Mouse (Mus musculus): ENCODE results near the gene Mlf2.

The Mlf2 gene

DNA sequence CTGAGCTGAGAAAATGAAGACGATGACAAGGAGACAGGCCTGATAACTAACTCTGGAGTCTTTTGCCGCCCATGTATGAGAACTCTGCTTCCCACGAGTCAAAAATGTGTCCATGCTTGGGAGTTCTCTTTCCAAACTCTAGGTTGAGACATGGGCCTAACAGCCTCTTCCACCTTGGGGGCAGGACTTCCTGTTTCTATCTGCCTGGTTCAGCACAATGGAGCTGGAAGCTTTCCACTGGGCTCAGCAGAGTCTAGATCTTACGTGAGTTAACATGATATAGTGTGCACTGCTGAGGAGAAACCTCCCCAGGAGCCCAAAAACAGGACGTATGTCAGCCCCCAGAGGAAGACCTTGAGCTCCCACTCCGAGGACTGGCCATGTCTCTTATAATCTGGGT, 18.0 kb upstream of the Mlf2 start:
- peak in 1 of 2 experiments; percentile 51 for DNase-seq

DNA sequence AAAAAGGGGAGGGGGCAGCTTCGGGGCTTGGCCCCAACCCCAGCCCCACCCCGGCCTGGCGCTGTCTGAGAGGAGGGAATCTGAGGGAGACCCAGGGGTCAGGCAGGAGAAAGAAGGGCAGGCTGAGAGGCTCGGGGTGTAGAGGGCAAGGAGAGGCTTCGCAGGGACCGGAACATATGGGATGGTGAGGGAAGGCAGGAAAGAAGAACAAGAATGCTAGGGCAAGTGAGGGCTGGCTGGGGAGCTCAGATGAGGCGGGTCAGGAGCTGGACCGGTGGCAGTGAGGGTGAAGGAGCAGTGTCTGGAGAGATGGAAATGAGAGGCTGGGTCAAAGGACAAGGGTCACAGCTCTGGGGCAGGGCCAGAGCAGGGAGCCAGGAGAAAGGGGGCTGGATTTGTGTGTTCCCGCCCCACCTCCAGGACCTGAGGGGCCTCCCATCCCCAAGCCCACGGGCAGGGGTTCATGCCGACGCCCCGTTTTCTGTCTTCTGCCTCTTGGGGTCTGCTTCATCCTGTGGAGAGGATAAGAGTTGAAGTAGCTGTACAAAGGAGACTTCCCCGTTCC, 17.4 kb upstream of the Mlf2 start:
- DNase-seq: peak; percentile 64 to 86

DNA sequence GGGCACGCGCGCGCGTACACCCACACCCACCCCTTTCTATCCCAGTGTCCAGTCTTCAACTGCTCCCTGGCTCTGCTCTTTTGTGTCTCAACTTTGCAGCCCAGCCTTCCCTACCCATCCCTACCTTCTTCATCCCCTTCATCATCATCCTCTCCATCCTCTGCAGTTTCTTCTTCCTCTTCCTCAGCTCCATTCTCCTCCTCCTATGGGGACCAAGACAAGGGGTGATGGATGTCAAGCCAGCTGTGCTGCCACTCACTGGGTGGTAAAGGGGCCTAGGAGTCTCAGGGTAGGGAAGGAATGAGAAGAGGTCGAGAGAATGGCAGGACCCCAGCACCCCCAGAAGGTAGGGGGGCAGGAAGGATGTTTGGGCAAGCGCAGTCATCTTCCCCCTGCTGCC, 16.7 kb upstream of the Mlf2 start:
- no peak for DNase-seq

DNA sequence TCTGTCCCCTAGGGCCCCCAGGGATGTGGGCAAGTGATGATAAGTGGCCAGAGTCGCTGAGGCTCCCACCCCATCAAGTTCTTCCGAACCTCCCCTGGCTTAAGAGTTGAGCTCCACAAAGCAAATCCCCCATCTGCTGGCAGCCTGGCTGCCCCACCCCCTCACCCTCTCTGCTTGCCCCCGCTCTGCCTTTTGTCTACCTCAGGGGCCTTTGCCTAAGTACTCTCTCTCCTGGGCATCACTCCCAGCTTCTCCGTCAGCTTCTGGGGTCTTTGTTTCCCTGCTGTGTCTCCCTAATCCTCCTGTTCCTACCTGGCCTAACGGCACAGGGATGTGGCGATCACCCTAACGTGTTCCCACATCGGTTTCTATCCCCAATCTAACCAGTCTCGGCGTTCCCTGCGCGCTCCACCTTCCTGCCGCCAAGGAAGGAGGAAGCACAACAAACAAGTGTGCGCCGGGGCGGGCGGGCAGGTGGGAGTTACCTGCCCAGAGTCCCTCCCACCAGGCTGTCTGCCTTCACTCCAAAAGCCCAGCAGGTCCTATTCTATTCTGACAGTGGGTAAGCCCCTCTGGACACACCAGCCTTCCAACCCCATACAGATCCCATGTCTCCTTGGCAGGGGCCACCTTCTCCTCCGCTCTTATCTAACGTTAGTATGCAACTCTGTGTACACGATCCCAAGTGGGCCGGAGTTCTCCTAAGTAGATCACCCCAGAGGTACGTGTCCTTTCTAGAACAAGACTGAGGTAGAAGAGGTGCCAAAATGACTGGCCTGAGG, 15.8 kb upstream of the Mlf2 start:
- DNase-seq: peak; percentile 69 to 87

DNA sequence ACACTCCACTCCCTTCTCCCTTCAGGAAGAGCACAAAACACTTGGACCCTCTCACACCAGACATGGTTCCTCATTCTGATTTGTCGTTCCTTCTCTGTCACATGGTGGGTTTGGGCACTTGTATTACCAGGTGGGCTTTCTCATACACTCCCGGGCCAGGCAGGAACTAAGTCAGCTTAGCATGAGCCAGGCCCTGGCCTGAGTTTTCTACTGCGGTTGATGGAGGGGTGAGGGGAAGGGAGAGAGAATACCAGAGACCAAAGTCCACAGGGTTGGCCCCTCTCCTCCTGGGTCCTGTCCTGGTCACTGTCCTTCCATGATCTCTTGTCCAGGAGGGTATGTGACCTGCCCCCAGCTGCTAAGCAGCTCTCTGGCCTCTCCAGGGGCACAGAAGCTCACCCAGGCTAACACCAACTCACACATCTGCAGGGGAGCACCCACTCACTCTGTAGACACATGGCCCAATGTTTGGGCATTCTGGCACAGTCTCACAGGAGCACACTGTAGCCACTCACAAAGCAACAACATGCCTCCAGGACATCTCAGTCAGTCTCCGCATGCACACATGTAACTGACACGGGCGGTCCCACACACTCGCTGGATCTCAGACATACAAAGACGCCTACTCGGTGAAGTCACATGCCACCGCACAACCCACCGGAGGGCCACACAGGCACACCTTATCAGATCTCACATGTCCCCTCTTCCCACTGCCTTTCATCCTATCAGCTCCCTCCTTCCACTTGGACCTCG, 15.1 kb upstream of the Mlf2 start:
- peak; percentile 65 to 90 for DNase-seq

DNA sequence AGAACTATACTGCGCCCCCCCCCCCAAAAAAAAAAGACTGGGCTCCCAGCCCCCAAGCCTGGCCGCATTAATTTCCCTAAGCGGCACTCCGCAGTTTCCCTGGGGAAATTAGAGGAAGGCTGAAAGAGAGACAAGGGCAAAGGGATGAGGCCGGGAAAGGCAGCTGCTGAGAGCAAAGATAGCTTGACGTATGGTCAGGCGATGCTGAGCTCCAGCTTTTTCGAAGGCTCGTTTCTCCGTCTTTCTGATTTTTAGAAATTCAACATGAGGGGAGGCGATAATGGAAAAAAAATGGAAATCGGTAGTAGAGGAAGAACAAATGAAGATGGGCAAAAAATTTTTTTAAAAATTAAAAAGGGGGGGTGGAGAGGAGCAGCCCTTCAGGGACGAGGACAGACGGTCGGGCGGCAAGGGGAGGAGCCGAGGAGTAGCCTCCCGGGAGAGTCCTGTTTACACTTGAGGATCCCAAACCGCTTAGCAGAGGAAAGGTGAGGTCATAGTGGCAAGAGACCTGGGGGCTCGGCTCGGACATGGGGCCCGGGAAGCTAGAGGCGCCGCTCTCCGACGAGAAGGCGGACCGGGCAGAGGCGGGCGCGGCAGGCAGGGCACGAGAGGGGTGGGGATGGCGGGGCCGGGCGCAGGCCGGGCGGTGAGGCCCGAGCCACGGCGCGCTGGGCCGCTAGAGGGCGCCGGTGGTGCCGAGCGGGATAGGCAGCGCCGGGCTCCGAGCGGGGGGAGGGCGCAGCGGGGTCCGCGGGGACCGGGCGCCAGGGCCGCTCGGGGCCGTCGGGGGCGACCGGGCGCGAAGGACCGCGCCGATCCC, 14.3 kb upstream of the Mlf2 start:
- peak; percentile 91 to 95 for DNase-seq

DNA sequence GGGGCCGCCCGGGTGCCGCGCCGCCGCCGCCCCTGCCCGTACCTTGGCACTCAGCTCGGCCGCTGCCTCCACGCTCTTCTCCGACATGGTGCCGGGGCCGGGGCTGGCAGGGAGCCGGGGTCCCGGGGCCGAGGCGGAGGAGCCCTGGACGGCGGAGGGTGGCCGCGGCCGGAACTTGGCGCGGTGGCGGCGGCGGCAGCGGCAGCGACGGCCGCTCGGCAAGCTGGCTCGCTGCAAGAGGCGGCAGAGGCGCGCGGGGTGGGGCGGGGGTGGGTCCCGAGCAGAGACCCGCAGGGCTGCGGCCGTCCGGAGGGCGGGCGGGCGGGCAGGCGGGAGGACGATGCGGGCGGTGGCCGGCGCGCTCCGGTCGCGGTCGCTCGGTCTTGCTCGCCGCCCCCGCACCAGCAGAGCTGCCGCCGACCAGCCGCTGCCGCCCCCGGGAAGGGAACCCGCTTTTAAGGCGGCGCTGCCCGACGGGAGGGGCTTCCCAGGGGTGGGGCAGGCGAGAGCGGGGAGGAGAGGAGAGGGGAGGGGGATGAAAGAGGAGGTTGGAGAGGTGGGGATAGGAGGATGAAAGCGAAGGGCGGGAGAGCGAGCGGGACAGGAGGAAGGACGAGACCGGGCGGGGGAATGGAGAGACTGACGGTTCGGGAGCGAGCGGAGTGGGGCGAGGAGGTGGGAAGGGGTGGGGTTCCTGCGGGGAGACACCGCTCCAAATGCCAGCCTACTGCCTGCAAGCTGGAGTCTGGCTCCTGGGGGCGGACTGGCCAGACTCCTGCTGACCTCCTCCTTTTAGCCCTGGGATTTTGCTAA, 13.5 kb upstream of the Mlf2 start:
- peak; percentile 92 to 98 for DNase-seq

DNA sequence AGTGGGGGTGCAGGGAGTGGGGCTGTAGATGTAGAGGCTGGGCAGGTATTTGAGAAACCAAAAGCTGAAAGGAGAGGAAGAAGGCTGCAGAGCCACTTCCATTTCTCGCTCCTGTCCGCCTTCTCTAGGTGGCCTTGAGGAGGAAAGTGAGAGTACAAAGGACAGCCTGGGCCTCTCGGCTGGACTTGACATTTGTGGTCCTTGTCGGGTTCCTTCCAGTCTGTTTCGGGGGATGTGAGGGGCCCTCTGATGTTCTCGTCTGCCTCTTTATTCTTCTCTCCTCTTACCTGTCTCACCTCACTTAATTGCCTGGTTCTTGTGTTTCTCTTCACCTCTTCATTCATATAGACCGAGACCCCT, 12.9 kb upstream of the Mlf2 start:
- DNase-seq: no peak

DNA sequence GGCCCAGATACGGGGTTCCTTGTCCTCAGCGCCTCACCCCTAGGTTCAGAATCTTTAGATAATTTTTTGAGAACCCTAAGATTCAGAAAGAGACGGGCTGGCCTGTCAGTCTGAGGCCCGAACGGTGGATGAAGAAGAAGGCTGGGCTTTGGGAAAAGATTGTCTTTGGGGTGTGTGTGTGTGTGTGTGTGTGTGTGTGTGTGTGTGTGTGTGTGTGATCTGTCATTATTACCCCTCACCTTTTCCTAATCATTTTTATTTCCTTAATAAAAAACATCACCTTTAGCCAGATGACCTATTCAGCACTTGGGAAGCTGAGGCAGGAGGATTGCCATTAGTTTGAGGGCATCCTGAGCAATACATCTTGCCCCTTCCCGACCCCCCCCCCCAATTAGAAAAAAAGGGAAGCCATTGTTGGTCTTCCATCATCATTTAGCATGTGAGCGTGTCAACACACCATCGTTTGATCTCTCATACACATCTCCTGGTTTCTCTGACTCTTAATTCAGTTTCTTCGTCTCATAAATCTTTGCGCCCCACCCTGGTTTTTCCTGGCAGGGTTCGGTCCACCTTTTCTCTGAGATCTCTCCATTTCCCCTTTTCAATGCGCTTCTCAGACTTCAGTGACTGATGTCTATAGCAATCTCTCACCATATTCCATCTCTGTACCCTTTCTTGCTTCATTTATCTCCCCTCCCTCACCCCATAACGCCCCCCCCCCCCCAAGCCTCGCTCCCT, 12.1 kb upstream of the Mlf2 start:
- no peak for DNase-seq

DNA sequence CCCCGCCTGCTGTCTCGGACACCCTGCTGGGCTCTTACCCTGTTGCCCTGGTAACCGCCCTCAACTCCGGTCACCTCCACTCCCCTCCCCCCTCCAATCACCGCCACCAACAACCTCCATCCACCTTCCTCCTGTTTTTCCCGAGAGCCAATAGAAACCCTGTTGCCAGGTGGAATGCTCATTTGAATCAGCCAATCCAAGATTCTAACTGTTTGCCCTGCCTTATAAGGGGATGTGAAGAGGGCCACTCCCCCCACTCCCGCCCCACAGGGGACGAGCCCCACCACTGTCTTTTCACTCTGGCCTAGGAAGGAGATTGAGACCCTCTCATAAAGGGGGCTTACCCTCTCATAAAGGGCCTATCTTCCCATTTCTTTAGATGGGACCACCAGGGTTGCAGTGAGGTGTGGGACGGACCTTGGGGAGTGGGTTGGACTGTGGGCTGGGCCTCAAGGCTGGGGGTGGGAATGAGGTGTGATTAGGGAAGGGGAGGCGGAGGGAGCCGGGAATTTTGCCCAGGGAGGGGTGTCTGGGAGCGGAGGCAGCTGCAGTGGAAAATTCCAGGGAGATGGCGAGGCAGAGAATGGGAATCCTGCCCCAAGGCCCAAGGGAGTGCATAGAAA, 11.4 kb upstream of the Mlf2 start, which contains the start of gene Ptms:
TSS of gene Ptms (minus strand) at position 409 of the 623 bp plus-strand sequence.
- DNase-seq: peak; percentile 98 to 99

DNA sequence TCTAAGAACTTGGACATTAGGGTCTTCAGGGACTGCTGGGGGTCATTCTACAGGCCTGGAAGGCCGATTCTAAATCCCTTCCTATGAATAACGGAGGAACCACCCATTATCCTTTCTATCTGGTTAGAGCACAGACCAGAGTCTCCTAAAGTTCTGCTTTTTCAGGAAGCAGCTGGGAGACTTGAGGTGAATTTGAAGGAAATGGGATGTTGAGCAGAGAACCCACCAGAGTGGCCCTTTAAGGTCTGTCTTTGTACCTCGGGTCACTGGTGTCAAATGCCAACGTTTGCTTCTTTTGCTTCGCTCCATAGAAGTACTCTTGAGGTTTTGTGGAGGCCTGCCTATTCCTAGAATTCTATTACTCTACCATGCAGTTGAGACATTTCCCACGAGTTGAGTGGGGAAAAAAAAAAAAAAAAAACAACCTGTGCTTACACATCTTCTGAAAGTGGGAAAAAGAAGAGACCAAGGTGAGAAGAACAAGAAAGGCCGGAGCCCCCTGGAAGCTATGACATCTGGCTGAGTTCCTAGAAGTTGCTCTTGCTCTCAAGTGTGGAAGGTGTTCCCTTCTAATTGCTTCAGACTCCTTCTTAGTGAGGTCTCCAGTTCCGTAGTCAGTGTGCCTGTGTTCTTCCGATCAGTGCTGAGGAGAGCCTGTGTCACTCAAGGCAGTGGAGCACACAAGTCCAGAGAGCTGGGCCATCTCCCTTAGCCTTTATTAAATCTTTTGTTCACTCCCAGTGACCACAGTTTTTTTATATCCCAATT, 10.7 kb upstream of the Mlf2 start:
- peak in 1 of 2 experiments; percentile 17 for DNase-seq

DNA sequence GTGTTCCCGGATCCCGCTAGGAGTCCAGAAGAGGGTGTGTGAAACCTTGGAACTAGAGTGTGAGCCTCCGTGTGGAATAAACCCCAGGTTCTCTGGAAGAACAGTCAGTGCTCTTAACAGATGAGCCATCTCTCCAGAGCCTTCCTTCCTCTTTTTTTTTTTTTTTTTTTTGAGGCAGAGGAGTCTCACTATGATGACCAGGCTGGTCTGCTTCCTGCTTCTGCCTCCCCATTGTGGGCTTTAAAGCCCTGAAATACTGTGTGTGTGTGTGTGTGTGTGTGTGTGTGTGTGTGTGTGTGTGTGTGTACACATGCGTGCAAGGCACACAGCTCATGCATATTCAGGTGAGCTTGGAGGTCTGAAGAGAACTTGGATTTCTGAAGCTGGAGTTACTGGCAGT, 9.6 kb upstream of the Mlf2 start:
- no peak for DNase-seq

DNA sequence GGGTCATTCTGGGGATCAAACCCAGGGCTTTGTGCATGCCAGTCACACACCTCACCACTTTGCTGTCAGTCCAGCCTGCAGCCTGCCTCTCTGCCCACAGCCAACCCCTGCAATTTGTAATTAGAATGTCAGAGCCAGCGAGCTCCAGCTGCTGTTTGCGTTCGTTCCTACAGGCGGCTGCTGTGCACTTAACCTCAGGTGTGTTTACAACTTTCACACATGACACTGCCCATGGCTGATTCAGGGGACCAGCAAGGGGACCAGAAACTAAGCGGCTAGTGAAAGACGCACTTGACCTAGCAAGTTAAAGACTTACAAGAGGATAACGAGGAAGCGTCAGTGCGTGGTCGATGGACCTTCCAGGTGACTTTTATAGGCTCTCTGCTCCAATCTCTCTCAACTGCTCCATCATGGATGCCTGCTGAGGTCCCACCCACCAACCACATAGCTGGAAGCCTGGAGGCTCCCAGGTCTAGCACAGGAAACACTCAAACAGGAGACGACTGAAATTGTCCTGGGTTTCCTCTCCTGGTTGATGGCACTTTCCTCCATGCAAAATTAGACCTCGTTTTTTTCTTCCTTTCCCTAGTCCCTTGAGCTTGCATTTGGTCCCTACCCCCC, 5.9 kb upstream of the Mlf2 start:
- peak in 1 of 2 experiments; percentile 68 for DNase-seq

DNA sequence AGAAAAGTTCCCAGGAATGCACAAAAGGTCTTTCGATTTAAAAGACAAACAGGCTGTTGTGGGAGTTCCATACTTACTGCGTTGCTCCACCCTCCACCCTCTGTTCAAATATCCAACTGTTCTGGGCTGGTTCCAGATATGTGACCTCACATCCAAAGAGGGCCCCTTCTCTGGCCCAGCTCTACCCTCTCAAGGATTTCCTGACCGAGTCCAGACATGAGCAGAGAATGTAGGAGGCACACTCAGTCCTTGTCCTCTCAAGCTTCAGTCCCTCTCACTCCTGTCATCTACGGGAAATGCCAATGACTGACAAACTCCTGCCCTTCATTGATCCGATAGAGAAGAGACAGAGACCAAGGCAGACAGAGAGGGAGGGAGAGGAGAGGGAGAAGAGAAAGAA, 5.2 kb upstream of the Mlf2 start:
- no peak for DNase-seq

DNA sequence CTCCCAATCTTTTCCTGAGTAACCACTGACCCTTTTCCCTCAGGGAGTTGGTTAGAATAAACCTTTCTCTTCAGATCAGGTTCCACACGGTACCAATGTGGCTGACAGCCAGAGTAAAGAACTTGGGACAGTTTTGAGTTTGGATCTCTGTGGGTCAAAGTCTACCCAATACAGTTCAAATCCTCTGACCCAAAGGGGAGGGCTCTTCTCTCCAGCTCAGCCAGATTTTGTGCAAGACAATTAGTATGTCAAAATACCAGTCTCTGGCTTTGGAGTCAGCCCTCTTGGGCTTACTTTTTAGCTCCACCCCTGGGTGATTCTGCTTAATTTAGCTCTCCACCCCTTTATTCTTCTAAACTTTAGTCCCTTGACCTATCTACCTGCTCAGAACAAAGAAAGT, 955 bp upstream of the Mlf2 start:
- peak; percentile 56 to 73 for DNase-seq

DNA sequence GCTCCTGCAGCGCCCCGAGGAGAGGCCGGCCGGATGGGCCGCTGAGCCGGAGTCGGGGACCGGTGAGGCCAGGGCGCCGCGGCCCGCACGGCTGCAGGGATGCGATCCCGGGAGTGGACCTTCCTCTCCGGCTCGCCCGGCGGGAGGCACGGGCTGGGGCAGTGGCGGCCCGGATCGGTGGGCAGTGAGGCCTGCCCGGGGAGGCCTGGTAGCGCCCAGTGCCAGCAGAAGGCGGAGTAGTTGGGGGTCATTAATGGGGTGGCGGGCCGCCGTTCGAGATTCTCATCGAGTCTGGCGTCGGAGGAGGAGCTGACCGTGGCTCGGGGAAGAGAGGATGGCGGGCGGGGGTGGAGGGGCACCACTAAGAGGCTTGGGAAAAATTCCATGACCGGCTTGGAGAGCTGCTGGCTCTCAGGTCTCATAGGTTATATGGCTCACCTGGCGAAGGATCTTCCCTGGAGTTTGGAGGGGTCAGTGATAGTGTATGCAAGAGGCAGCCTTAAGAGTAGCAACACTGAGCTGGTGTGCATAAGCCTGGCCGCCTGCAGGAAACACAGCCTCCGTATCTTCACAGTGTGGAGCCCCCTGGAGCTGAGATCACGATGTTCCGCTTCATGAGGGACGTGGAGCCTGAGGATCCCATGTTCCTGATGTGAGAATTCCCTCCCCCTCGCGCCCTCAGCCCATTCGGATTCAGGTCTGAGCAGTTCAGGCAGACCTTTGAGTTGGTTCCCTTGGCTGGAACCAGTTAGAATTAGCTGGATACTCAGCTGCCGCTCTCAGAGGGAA, 533 bp downstream of the Mlf2 start:
- peak; percentile 39 to 77 for DNase-seq

DNA sequence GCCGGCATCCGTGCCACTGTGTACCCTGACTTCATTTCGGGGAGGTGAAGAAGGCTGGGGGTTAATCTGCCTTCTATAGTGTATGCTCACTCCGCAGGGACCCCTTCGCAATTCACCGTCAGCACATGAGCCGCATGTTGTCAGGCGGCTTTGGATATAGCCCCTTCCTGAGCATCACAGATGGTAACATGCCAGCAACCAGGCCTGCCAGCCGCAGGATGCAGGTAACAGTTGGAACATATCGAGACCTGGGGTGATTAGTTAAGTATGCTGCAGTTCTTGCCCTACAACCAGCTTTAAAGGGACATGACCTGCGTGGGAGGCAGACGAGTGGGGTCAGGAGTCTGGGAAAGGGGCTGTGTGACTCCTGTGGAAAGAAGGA, 1.1 kb downstream of the Mlf2 start:
- no peak for DNase-seq

DNA sequence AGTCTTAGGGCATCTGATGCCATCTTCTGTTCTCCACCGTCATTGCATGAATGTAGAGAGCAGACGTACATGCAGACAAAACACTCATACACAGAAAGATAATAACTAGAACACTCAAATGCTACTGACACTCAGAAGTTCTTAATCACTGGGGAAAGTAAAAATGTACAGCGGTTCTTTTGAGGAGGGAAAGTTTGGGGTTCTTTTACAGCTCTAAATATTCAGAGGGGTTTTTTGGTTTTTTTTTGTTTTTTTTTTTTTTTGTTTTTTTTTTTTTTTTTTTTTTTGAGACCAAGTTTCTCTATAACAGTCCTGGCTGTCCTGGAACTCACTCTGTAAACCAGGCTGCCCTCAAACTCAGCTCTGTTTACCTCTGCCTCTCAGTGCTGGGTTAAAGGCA, 1.9 kb downstream of the Mlf2 start:
- DNase-seq: no peak

DNA sequence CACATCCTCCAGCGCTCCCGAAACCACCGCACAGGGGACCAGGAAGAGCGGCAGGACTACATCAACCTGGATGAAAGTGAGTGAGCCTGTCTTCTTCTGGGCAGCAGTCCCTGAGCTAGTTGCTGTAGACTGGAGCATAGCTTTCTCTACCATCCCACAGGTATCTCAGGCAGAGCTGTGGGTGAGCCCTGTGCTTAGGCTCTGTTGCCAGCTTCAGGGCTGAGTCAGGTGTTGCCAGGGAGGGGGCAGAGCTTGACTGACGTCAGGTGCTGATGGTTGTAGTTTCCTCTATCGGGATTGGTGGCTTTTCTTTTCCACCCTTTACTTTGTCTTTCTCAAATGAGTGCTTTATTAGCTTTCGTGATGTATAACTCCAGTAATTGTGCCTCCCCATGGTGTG, 3.5 kb downstream of the Mlf2 start:
- DNase-seq: no peak

All from kidney, postnatal 25 days (tissue).